Mouse (Mus musculus): ENCODE measurements around the gene Gm20521. TPM values are rescaled to one million over a fixed set of nuclear protein-coding genes. Genes with fewer than 3 reads are reported as not detected.
A peak's percentile ranks its signal among the peaks of the same experiment; 100 is the strongest.

The Gm20521 gene
- polyA plus RNA-seq, 1 experiment: not detected

GRCm38 (mm10) chr14:54865626-54866025, 17.6 kb upstream of the Gm20521 start:
- Histone ChIP-seq H3K4me3 (replicated peaks; ENCODE audit: extremely low read depth, low read depth, low read length) (no peak overlapping the region), H3K4me1 (ENCODE audit: control insufficient read depth, insufficient read depth, low read length) (no peaks in the 10 kb centered on the region; the same call in 1 of the 2 replicates)
- DNase-seq: no peak
- TF ChIP-seq CTCF (IDR thresholded peaks at IDR 0.05; ENCODE audit: insufficient read depth, low read length) (no peak), POLR2A (IDR thresholded peaks at IDR 0.05; ENCODE audit: borderline replicate concordance, extremely low read depth, low read depth, low read length) (no peak)
- 70% methylated on average over 5 of the region's 5 CpGs for WGBS

GRCm38 (mm10) chr14:54866268-54866667, 17.0 kb upstream of the Gm20521 start:
- WGBS: 35% methylated on average over 3 of the region's 3 CpGs
- no peak overlapping the region for H3K4me3 ChIP-seq (replicated peaks; ENCODE audit: extremely low read depth, low read depth, low read length)
- no peaks in the 10 kb centered on the region; the same call in 1 of the 2 replicates for H3K4me1 ChIP-seq (ENCODE audit: control insufficient read depth, insufficient read depth, low read length)
- DNase-seq: no peak
- TF ChIP-seq CTCF (IDR thresholded peaks at IDR 0.05; ENCODE audit: insufficient read depth, low read length) (no peak), POLR2A (IDR thresholded peaks at IDR 0.05; ENCODE audit: borderline replicate concordance, extremely low read depth, low read depth, low read length) (no peak)

GRCm38 (mm10) chr14:54866936-54867335, 16.3 kb upstream of the Gm20521 start:
- Histone ChIP-seq H3K4me1 (ENCODE audit: control insufficient read depth, insufficient read depth, low read length) (no peaks in the 10 kb centered on the region; the same call in 1 of the 2 replicates), H3K4me3 (replicated peaks; ENCODE audit: extremely low read depth, low read depth, low read length) (no peak overlapping the region)
- WGBS: 61% methylated on average over 5 of the region's 5 CpGs
- no peak for DNase-seq
- TF ChIP-seq POLR2A (IDR thresholded peaks at IDR 0.05; ENCODE audit: borderline replicate concordance, extremely low read depth, low read depth, low read length) (no peak), CTCF (IDR thresholded peaks at IDR 0.05; ENCODE audit: insufficient read depth, low read length) (peak; percentile 38)

GRCm38 (mm10) chr14:54868026-54868425, 15.2 kb upstream of the Gm20521 start:
- DNase-seq: no peak
- TF ChIP-seq CTCF (IDR thresholded peaks at IDR 0.05; ENCODE audit: insufficient read depth, low read length) (no peak), POLR2A (IDR thresholded peaks at IDR 0.05; ENCODE audit: borderline replicate concordance, extremely low read depth, low read depth, low read length) (no peak)
- 71% methylated on average over 4 of the region's 4 CpGs for WGBS
- Histone ChIP-seq H3K4me3 (replicated peaks; ENCODE audit: extremely low read depth, low read depth, low read length) (no peak overlapping the region), H3K4me1 (ENCODE audit: control insufficient read depth, insufficient read depth, low read length) (no peaks in the 10 kb centered on the region; the same call in 1 of the 2 replicates)

DNA sequence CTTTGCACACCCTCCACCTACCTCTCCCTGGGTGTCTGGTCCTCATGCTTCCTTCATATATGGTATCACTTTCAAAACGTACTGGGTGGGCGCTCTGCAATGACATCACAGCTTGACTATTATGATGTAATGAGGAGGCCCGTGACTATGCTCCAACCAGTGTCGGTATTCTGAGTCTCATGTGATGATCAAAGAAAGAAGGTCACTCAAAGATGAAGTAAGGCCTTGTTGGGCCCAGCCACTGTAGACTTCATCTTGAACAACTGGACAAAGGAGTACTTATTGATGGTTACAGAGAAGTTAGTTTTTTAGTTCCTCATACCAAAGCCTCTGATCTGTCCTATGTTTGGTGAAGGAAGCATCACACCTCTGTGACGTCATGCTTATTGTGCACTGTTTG, 12.4 kb upstream of the Gm20521 start, which contains the start of gene Homez:
Gene Homez, minus strand, starts transcription at position 101 of the 400 bp plus-strand sequence.
- H3K4me1 ChIP-seq (ENCODE audit: control insufficient read depth, insufficient read depth, low read length): peaks cover 2% of the 10 kb centered on the region; the same call in 1 of the 2 replicates

DNA sequence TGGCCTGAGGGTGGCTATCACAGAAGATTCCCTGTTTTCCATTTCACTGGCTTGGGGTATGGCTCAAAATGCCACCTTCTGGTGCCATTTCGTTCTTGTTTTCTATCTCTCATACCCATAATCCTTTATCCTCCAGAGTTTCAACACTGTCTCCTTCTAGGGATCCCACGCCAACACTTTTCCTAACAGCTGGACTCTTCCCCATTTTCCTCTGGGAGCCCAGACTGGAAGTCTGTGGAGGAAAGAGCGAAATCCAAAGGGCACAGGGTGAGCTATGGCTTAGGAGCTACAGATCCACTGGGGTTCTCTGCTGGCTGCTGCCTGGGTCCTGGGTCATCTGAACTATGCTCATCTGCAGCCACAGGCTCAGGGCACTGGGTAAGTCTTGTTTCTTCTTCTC, 9.1 kb upstream of the Gm20521 start:
- TF ChIP-seq POLR2A (IDR thresholded peaks at IDR 0.05; ENCODE audit: borderline replicate concordance, extremely low read depth, low read depth, low read length) (no peak), CTCF (IDR thresholded peaks at IDR 0.05; ENCODE audit: insufficient read depth, low read length) (no peak)
- no peak for DNase-seq
- peaks cover 3% of the 10 kb centered on the region; the same call in 1 of the 2 replicates for H3K4me1 ChIP-seq (ENCODE audit: control insufficient read depth, insufficient read depth, low read length)
- no peak overlapping the region for H3K4me3 ChIP-seq (replicated peaks; ENCODE audit: extremely low read depth, low read depth, low read length)
- 84% methylated on average over 3 of the region's 3 CpGs for WGBS

More for the DNA sequence above, 12.4 kb upstream of the Gm20521 start, which contains the start of gene Homez:
- 89% methylated on average over 5 of the region's 5 CpGs for WGBS
- no peak for TF ChIP-seq POLR2A (IDR thresholded peaks at IDR 0.05; ENCODE audit: borderline replicate concordance, extremely low read depth, low read depth, low read length)
- TF ChIP-seq CTCF (IDR thresholded peaks at IDR 0.05; ENCODE audit: insufficient read depth, low read length): no peak
- DNase-seq: no peak
- no peak within 1 kb of the TSS for H3K4me3 ChIP-seq (replicated peaks; ENCODE audit: extremely low read depth, low read depth, low read length)

DNA sequence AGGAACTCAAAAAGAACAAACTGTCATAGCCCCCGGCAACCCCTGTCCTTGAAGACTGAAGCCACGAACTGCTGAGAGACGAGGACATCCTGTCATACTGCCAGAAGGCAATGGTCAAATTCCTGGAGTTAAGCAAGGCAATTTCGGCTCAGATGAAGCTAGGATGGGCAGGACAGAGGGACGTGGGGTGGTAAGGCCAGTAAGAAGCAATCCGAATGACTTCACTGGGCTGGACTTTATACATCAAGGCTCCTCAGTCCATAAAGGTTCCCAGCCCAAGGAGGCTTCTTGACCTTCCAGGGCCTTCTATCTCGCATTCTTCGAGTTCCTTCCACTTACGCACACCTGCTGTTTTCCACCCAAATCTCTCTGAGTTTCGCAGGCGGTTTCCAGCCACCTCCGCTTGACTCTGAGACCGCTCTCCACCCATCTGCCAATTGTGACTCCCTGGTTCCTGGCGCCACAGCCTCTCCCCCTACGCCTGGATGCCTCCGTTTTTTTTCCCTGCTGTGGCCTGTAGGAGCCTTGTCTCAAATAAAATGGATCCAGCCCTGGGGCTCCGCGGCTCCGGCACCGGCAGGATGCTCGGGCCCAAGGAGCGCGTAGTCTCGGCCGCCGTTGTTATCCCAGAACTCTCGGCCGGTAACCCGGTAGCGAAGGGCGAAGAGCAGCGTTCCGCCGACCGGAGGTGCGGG, 7.2 kb upstream of the Gm20521 start:
- Histone ChIP-seq H3K4me3 (replicated peaks; ENCODE audit: extremely low read depth, low read depth, low read length) (peak overlapping the region; percentile 77), H3K4me1 (ENCODE audit: control insufficient read depth, insufficient read depth, low read length) (peaks cover 3% of the 10 kb centered on the region; the same call in 1 of the 2 replicates)
- TF ChIP-seq POLR2A (IDR thresholded peaks at IDR 0.05; ENCODE audit: borderline replicate concordance, extremely low read depth, low read depth, low read length): no peak
- TF ChIP-seq CTCF (IDR thresholded peaks at IDR 0.05; ENCODE audit: insufficient read depth, low read length): no peak
- DNase-seq: peak; percentile 29
- 4% methylated on average over 36 of the region's 36 CpGs for WGBS

GRCm38 (mm10) chr14:54876539-54877047, 6.6 kb upstream of the Gm20521 start:
- peak; percentile 88 for DNase-seq

GRCm38 (mm10) chr14:54877048-54877715, 6.1 kb upstream of the Gm20521 start, which contains the start of gene Ppp1r3e:
Gene Ppp1r3e, minus strand, starts transcription at chr14:54877550.
- TF ChIP-seq CTCF (IDR thresholded peaks at IDR 0.05; ENCODE audit: insufficient read depth, low read length): no peak
- no peak for TF ChIP-seq POLR2A (IDR thresholded peaks at IDR 0.05; ENCODE audit: borderline replicate concordance, extremely low read depth, low read depth, low read length)
- DNase-seq: peak; percentile 77
- under 1% methylated on average over 61 of the region's 61 CpGs for WGBS

More at GRCm38 (mm10) chr14:54876539-54877047, 6.6 kb upstream of the Gm20521 start:
- Histone ChIP-seq H3K4me1 (ENCODE audit: control insufficient read depth, insufficient read depth, low read length) (peaks cover 3% of the 10 kb centered on the region; the same call in 1 of the 2 replicates), H3K4me3 (replicated peaks; ENCODE audit: extremely low read depth, low read depth, low read length) (peak overlapping the region; percentile 77)
- WGBS: under 1% methylated on average over 61 of the region's 72 CpGs
- TF ChIP-seq POLR2A (IDR thresholded peaks at IDR 0.05; ENCODE audit: borderline replicate concordance, extremely low read depth, low read depth, low read length) (peak; percentile 61; the same call in 1 of the 2 replicates), CTCF (IDR thresholded peaks at IDR 0.05; ENCODE audit: insufficient read depth, low read length) (no peak)

More at GRCm38 (mm10) chr14:54877048-54877715, 6.1 kb upstream of the Gm20521 start, which contains the start of gene Ppp1r3e:
- H3K4me1 ChIP-seq (ENCODE audit: control insufficient read depth, insufficient read depth, low read length): peaks cover 3% of the 10 kb centered on the region; the same call in 1 of the 2 replicates
- peak within 1 kb of the TSS; percentile 77 for H3K4me3 ChIP-seq (replicated peaks; ENCODE audit: extremely low read depth, low read depth, low read length)

Data from lung, adult 2 months (tissue).